Mouse (Mus musculus) T-helper 1 cell (primary cell): ENCODE results near the gene Hoxd10.

Experiments
- in situ Hi-C: fragments of 300-600 bp; cut with MboI, MseI; formaldehyde crosslinking; loops from one replicate; pipeline ENCODE4 v1.15.1; 2025; ENCODE audit warnings: high pct_unique_total_duplicates

Gene Hoxd10

GRCm38 (mm10) chr2:74740311-74741091, 48.8 kb downstream of the Hoxd10 start:
- in situ Hi-C loops: no loop called here

GRCm38 (mm10) chr2:74741252-74741978, 49.7 kb downstream of the Hoxd10 start:
- in situ Hi-C loops: no loop called here

- in situ Hi-C loops: no loop called here
Measured at GRCm38 (mm10) chr2:74741979-74742277, 50.2 kb downstream of the Hoxd10 start.
